ENCODE assay signal across 8 mouse cellular contexts in the genomic region with DNA sequence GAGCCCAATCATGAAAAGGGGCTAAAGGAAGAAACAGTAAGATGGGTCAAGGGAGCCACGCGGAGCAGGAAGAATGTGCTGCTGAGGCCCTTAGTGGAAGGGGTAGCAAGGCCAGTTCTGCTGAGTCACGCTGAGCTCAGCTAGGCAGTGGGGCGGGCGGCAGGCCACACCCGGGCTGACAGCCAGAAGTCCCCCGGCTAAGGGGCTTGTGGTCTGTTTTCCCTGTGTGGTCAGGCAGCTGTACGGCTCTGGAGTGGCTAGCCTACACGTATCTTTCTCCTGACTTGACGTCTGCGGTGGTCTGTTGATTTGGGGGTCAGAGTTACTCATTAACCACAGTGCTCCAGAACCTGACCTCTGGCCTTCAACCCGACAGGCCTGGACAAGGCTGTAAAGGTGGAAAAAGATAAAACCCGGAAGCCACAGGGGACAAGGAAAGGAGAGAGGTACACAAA. TPM values are rescaled to one million over a fixed set of nuclear protein-coding genes. Genes with fewer than 3 reads are reported as not detected.
A peak's percentile ranks its signal among the peaks of the same experiment; 100 is the strongest.
DNase-seq lines count a peak whose midpoint lies in the region; ATAC-seq and TF ChIP-seq lines count a peak whose summit lies in the region.

No protein-coding gene starts in this region.

- no peak overlapping the region for H3K4me3 ChIP-seq in layer of hippocampus, adult 2 months
- H3K4me3 ChIP-seq in forebrain, embryonic 10.5 days = peak overlapping the region; percentile 87
- H3K4me3 ChIP-seq in limb, embryonic 11.5 days (ENCODE audit: low read depth, low read length) = no peak overlapping the region
- H3K4me3 ChIP-seq in midbrain, embryonic 10.5 days = peak overlapping the region; percentile 71

- no peaks in the 10 kb centered on the region for H3K9me3 ChIP-seq in forebrain, embryonic 10.5 days
- no peaks in the 10 kb centered on the region for H3K9me3 ChIP-seq in limb, embryonic 11.5 days (ENCODE audit: control insufficient read depth, low read length)
- no peaks in the 10 kb centered on the region for H3K9me3 ChIP-seq in midbrain, embryonic 10.5 days (replicated peaks)

- DNase-seq in layer of hippocampus, adult 2 months (ENCODE audit: low spot score in 2 of 2) = no peak
- no peak for DNase-seq in layer of hippocampus, adult 8-10 months (ENCODE audit: low spot score in 2 of 2)
- peak; percentile 88 to 90 for DNase-seq in adrenal gland, postnatal 36 days
- DNase-seq in forebrain, embryonic 10.5 days (ENCODE audit: extremely low spot score, low spot score) = peak; percentile 46
- DNase-seq in heart, postnatal 4 days = peak; percentile 75
- peak; percentile 60 for DNase-seq in limb, embryonic 11.5 days (ENCODE audit: low spot score)
- peak; percentile 45 for DNase-seq in midbrain, embryonic 10.5 days (ENCODE audit: low spot score)
- DNase-seq in testis, postnatal 10 days (ENCODE audit: low spot score) = peak; percentile 70

- H3K27ac ChIP-seq in layer of hippocampus, adult 2 months = peak overlapping the region; percentile 94
- H3K27ac ChIP-seq in forebrain, embryonic 10.5 days = peak overlapping the region; percentile 95
- peak overlapping the region; percentile 70 for H3K27ac ChIP-seq in limb, embryonic 11.5 days (replicated peaks; ENCODE audit: low read depth, low read length)
- peak overlapping the region; percentile 91 for H3K27ac ChIP-seq in midbrain, embryonic 10.5 days (replicated peaks)

- no peak for ATAC-seq in limb, embryonic 11.5 days (ENCODE audit: insufficient number of reproducible peaks, low FRiP score, low TSS enrichment, low read depth)

- no peak overlapping the region for H3K9ac ChIP-seq in limb, embryonic 11.5 days (ENCODE audit: low read length)

- H3K4me2 ChIP-seq in limb, embryonic 11.5 days (ENCODE audit: low read depth, severe bottlenecking) = no peak overlapping the region

- WGBS in forebrain, embryonic 10.5 days = 47% methylated on average over 13 of the region's 13 CpGs
- 25% methylated on average over 13 of the region's 13 CpGs for WGBS in limb, embryonic 11.5 days
- 51% methylated on average over 13 of the region's 13 CpGs for WGBS in midbrain, embryonic 10.5 days

- TF ChIP-seq CTCF in layer of hippocampus, adult 2 months (conservative IDR thresholded peaks at IDR 0.05) = no peak

- peaks cover 86% of the 10 kb centered on the region for H3K36me3 ChIP-seq in forebrain, embryonic 10.5 days (replicated peaks)
- peaks cover 25% of the 10 kb centered on the region for H3K36me3 ChIP-seq in limb, embryonic 11.5 days (ENCODE audit: control insufficient read depth, insufficient read depth, low read length)
- H3K36me3 ChIP-seq in midbrain, embryonic 10.5 days = peaks cover 80% of the 10 kb centered on the region

- no peaks in the 10 kb centered on the region for H3K27me3 ChIP-seq in forebrain, embryonic 10.5 days (ENCODE audit: poor library complexity, severe bottlenecking)
- no peaks in the 10 kb centered on the region for H3K27me3 ChIP-seq in limb, embryonic 11.5 days (ENCODE audit: control insufficient read depth, insufficient read depth, low read length)
- H3K27me3 ChIP-seq in midbrain, embryonic 10.5 days (ENCODE audit: low read depth, poor library complexity, severe bottlenecking) = no peaks in the 10 kb centered on the region

- H3K4me1 ChIP-seq in forebrain, embryonic 10.5 days = peaks cover 61% of the 10 kb centered on the region
- peaks cover 27% of the 10 kb centered on the region for H3K4me1 ChIP-seq in limb, embryonic 11.5 days (ENCODE audit: control insufficient read depth, insufficient read depth, low read length)
- peaks cover 55% of the 10 kb centered on the region for H3K4me1 ChIP-seq in midbrain, embryonic 10.5 days

RNA-seq across cellular contexts. Expression of a gene that starts 1.2 kb away (rescaled TPM):
- total RNA-seq in layer of hippocampus, adult 2 months (2021) = 100 to 1,000 TPM; 186 to 204 TPM
- total RNA-seq in layer of hippocampus, adult 8-10 months (2022) = 100 to 1,000 TPM; 176 to 331 (median 227) TPM
- total RNA-seq in adrenal gland, postnatal 36 days (2021) = 1,000 to 10,000 TPM in 1 of 2 experiments, 100 to 1,000 TPM in 1; 896 to 1,448 TPM
- polyA plus RNA-seq in forebrain, embryonic 10.5 days (2016; fragmentation: Nextera tagmentation; extraction: Ambion mirVana) = 5,105 and 5,277 TPM in 2 replicates
- 100 to 1,000 TPM; 302 to 316 TPM for total RNA-seq in heart, postnatal 4 days (2021)
- 4,688 and 5,046 TPM in 2 replicates for polyA plus RNA-seq in limb, embryonic 11.5 days (2014; fragmentation: Nextera tagmentation; extraction: Ambion mirVana)
- polyA plus RNA-seq in midbrain, embryonic 10.5 days (2016; fragmentation: Nextera tagmentation; extraction: Ambion mirVana) = 5,695 and 6,139 TPM in 2 replicates

RNA-seq across cellular contexts. Expression of a gene that starts 5.8 kb away (rescaled TPM):
- total RNA-seq in layer of hippocampus, adult 2 months (2021) = 10 to 100 TPM; 73.2 to 77.6 TPM
- 10 to 100 TPM; 70.0 to 78.6 (median 73.2) TPM for total RNA-seq in layer of hippocampus, adult 8-10 months (2022)
- total RNA-seq in adrenal gland, postnatal 36 days (2021) = 10 to 100 TPM; 60.1 to 64.5 TPM
- 247 and 254 TPM in 2 replicates for polyA plus RNA-seq in forebrain, embryonic 10.5 days (2016; fragmentation: Nextera tagmentation; extraction: Ambion mirVana)
- total RNA-seq in heart, postnatal 4 days (2021) = 10 to 100 TPM; 48.6 to 50.7 TPM
- 186 and 191 TPM in 2 replicates for polyA plus RNA-seq in limb, embryonic 11.5 days (2014; fragmentation: Nextera tagmentation; extraction: Ambion mirVana)
- 240 and 265 TPM in 2 replicates for polyA plus RNA-seq in midbrain, embryonic 10.5 days (2016; fragmentation: Nextera tagmentation; extraction: Ambion mirVana)

RNA-seq across cellular contexts. Expression of a gene that starts 20.8 kb away (rescaled TPM):
- not detected for total RNA-seq in layer of hippocampus, adult 2 months (2021)
- not detected for total RNA-seq in layer of hippocampus, adult 8-10 months (2022)
- 1 to 10 TPM in 1 of 2 experiments, under 1 TPM in 1; 0.86 to 2.1 TPM for total RNA-seq in adrenal gland, postnatal 36 days (2021)
- polyA plus RNA-seq in forebrain, embryonic 10.5 days (2016; fragmentation: Nextera tagmentation; extraction: Ambion mirVana) = 0.12 and 0.20 TPM in 2 replicates
- 1 to 10 TPM in 1 of 2 experiments, not detected in 1; 1.1 TPM for total RNA-seq in heart, postnatal 4 days (2021)
- polyA plus RNA-seq in limb, embryonic 11.5 days (2014; fragmentation: Nextera tagmentation; extraction: Ambion mirVana) = 1.1 and 1.5 TPM in 2 replicates
- 0.15 and 0.21 TPM in 2 replicates for polyA plus RNA-seq in midbrain, embryonic 10.5 days (2016; fragmentation: Nextera tagmentation; extraction: Ambion mirVana)

RNA-seq across cellular contexts. Expression of a gene that starts 23.0 kb away (rescaled TPM):
- 10 to 100 TPM; 35.0 to 37.2 TPM for total RNA-seq in layer of hippocampus, adult 2 months (2021)
- total RNA-seq in layer of hippocampus, adult 8-10 months (2022) = 10 to 100 TPM; 31.7 to 38.7 (median 35.4) TPM
- 10 to 100 TPM; 50.3 to 56.3 TPM for total RNA-seq in adrenal gland, postnatal 36 days (2021)
- 235 and 237 TPM in 2 replicates for polyA plus RNA-seq in forebrain, embryonic 10.5 days (2016; fragmentation: Nextera tagmentation; extraction: Ambion mirVana)
- 10 to 100 TPM; 38.7 to 39.3 TPM for total RNA-seq in heart, postnatal 4 days (2021)
- polyA plus RNA-seq in limb, embryonic 11.5 days (2014; fragmentation: Nextera tagmentation; extraction: Ambion mirVana) = 184 and 187 TPM in 2 replicates
- 202 and 222 TPM in 2 replicates for polyA plus RNA-seq in midbrain, embryonic 10.5 days (2016; fragmentation: Nextera tagmentation; extraction: Ambion mirVana)

RNA-seq across cellular contexts. Expression of a gene that starts 25.7 kb away (rescaled TPM):
- total RNA-seq in layer of hippocampus, adult 2 months (2021) = 1 to 10 TPM; 2.1 to 3.1 TPM
- 1 to 10 TPM in 1 of 4 experiments, not detected in 3; 2.0 TPM for total RNA-seq in layer of hippocampus, adult 8-10 months (2022)
- total RNA-seq in adrenal gland, postnatal 36 days (2021) = 10 to 100 TPM; 39.2 to 52.3 TPM
- not detected in 2 replicates for polyA plus RNA-seq in forebrain, embryonic 10.5 days (2016; fragmentation: Nextera tagmentation; extraction: Ambion mirVana)
- 1 to 10 TPM; 2.0 to 2.1 TPM for total RNA-seq in heart, postnatal 4 days (2021)
- not detected in 2 replicates for polyA plus RNA-seq in limb, embryonic 11.5 days (2014; fragmentation: Nextera tagmentation; extraction: Ambion mirVana)
- polyA plus RNA-seq in midbrain, embryonic 10.5 days (2016; fragmentation: Nextera tagmentation; extraction: Ambion mirVana) = 0.34 TPM in 1 of 2 replicates, not detected in the other

Comparison
In these comparisons a context has a peak if more than half of its experiments do, and no peak if none do; other contexts are left out.
1. DNase-seq: peak in adrenal gland, postnatal 36 days (2 of 2), forebrain, embryonic 10.5 days (single experiment), heart, postnatal 4 days (single experiment), limb, embryonic 11.5 days (single experiment), midbrain, embryonic 10.5 days (single experiment) and testis, postnatal 10 days (single experiment); none in layer of hippocampus, adult 2 months (0 of 2) and layer of hippocampus, adult 8-10 months (0 of 2).
2. H3K4me3 ChIP-seq: peak in forebrain, embryonic 10.5 days (single experiment) and midbrain, embryonic 10.5 days (single experiment); none in layer of hippocampus, adult 2 months (single experiment) and limb, embryonic 11.5 days (single experiment).
3. Peak in every context shown above with its lines, with median percentiles within 50 percentile points of each other: H3K27ac ChIP-seq.